Mouse (Mus musculus) hindbrain, embryonic 14.5 days (tissue): ENCODE measurements at regions not wholly inside any gene's neighbourhood (a gene's known extent, or its start where the extent isn't known, plus 50 kb on each side); places are given as distances from the start of the nearest gene placed in this dataset.

Experiments used
- ATAC-seq: fragments of 200-750 bp; cut with Nextera tagmentation; 2 replicates; pipeline ENCODE4 v1.8.0; 2017; ENCODE audit warnings: moderate number of reproducible peaks, mild to moderate bottlenecking, moderate TSS enrichment, moderate library complexity; ENCODE audit not compliant: low FRiP score
- DNase-seq: peaks from one replicate; pipeline ENCODE4 v3.0.0-alpha.2; 2015; ENCODE audit warnings: low spot score
- H3K27ac ChIP-seq: fragments of 300-500 bp; sonication (generic); 2 replicates; pipeline ENCODE4 v1.5.1; 2014; ENCODE audit warnings: mild to moderate bottlenecking, moderate library complexity
- H3K27me3 ChIP-seq: fragments of 300-500 bp; sonication (generic); 2 replicates; pipeline ENCODE4 v1.6.1; 2014; ENCODE audit warnings: mild to moderate bottlenecking, low read length, mixed read lengths; ENCODE audit not compliant: control insufficient read depth, insufficient read depth
- H3K36me3 ChIP-seq: fragments of 300-500 bp; sonication (generic); replicated peaks from 2 replicates; pipeline ENCODE4 v1.6.1; 2014; ENCODE audit not compliant: control insufficient read depth, insufficient read depth
- H3K4me1 ChIP-seq: fragments of 300-500 bp; sonication (generic); replicated peaks from 2 replicates; pipeline ENCODE4 v1.6.1; 2014; ENCODE audit warnings: antibody characterized with exemption, low read length, mixed read lengths; ENCODE audit not compliant: control insufficient read depth, insufficient read depth
- H3K4me2 ChIP-seq: fragments of 300-500 bp; sonication (generic); replicated peaks from 2 replicates; pipeline ENCODE4 v1.6.1; 2014; ENCODE audit warnings: mild to moderate bottlenecking, moderate library complexity
- H3K4me3 ChIP-seq: fragments of 300-500 bp; sonication (generic); replicated peaks from 2 replicates; pipeline ENCODE4 v1.5.1; 2014; ENCODE audit warnings: mild to moderate bottlenecking, low read length
- H3K9ac ChIP-seq: fragments of 300-500 bp; sonication (generic); 2 replicates; pipeline ENCODE4 v1.6.1; 2014
- H3K9me3 ChIP-seq: fragments of 300-500 bp; sonication (generic); 2 replicates; pipeline ENCODE4 v1.6.1; 2016; ENCODE audit warnings: low read length; ENCODE audit not compliant: control insufficient read depth
- WGBS: fragments of 180-500 bp; shearing (Covaris S2); extraction: QIAGEN DNeasy Blood & Tissue Kit; methylation state at CpG from one replicate; pipeline ENCODE4 v1.1.7; 2014; 5-methylcytosine and 5-hydroxymethylcytosine counted together

GRCm38 (mm10) chr2:51316452-51316851 lies 167.5 kb upstream of the Rnd3 start:
- no peaks in the 10 kb centered on the region for H3K4me1 ChIP-seq
- ATAC-seq (no peak), DNase-seq (no peak)
- H3K4me2 ChIP-seq, result no peak overlapping the region
- H3K9ac ChIP-seq, result no peak overlapping the region
- no peak overlapping the region for H3K4me3 ChIP-seq
- no peaks in the 10 kb centered on the region for H3K27me3 ChIP-seq
- H3K9me3 ChIP-seq, result no peaks in the 10 kb centered on the region
- no peaks in the 10 kb centered on the region for H3K36me3 ChIP-seq
- WGBS, result 87% methylated on average over 8 of the region's 8 CpGs
- no peak overlapping the region for H3K27ac ChIP-seq

GRCm38 (mm10) chr2:51313414-51313813 lies 164.5 kb upstream of the Rnd3 start:
- Histone ChIP-seq H3K9me3 (no peaks in the 10 kb centered on the region), H3K27ac (no peak overlapping the region)
- ATAC-seq, result no peak

GRCm38 (mm10) chr2:51306257-51306656 lies 157.3 kb upstream of the Rnd3 start:
- Histone ChIP-seq H3K4me2 (no peak overlapping the region), H3K4me1 (peaks cover 16% of the 10 kb centered on the region; the same call in 1 of the 2 replicates), H3K4me3 (no peak overlapping the region), H3K9me3 (no peaks in the 10 kb centered on the region), H3K27ac (no peak overlapping the region), H3K27me3 (no peaks in the 10 kb centered on the region), H3K9ac (no peak overlapping the region), H3K36me3 (no peaks in the 10 kb centered on the region)
- no peak for ATAC-seq
- no peak for DNase-seq
- WGBS, result 96% methylated on average over 1 of the region's 1 CpGs

More at GRCm38 (mm10) chr2:51313414-51313813, 164.5 kb upstream of the Rnd3 start:
- Histone ChIP-seq H3K4me3 (no peak overlapping the region), H3K4me2 (no peak overlapping the region), H3K4me1 (no peaks in the 10 kb centered on the region), H3K27me3 (no peaks in the 10 kb centered on the region), H3K9ac (no peak overlapping the region), H3K36me3 (no peaks in the 10 kb centered on the region)
- 60% methylated on average over 4 of the region's 4 CpGs for WGBS
- DNase-seq, result no peak

- no peak overlapping the region for H3K27ac ChIP-seq
- 58% methylated on average over 6 of the region's 6 CpGs for WGBS
Observed at GRCm38 (mm10) chr2:51305411-51305810, 156.5 kb upstream of the Rnd3 start.

GRCm38 (mm10) chr2:51304694-51305093 lies 155.8 kb upstream of the Rnd3 start:
- no peak for ATAC-seq
- 59% methylated on average over 6 of the region's 6 CpGs for WGBS
- no peak overlapping the region for H3K4me2 ChIP-seq

More at GRCm38 (mm10) chr2:51305411-51305810, 156.5 kb upstream of the Rnd3 start:
- H3K4me3 ChIP-seq, result no peak overlapping the region
- DNase-seq, result no peak
- peaks cover 16% of the 10 kb centered on the region; the same call in 1 of the 2 replicates for H3K4me1 ChIP-seq
- ATAC-seq, result no peak
- no peak overlapping the region for H3K9ac ChIP-seq
- no peak overlapping the region for H3K4me2 ChIP-seq
- H3K9me3 ChIP-seq, result no peaks in the 10 kb centered on the region
- no peaks in the 10 kb centered on the region for H3K27me3 ChIP-seq
- H3K36me3 ChIP-seq, result no peaks in the 10 kb centered on the region

GRCm38 (mm10) chr2:51290659-51291260 lies 141.8 kb upstream of the Rnd3 start:
- ATAC-seq (peak; percentile 48; the same call in 1 of the 2 replicates), DNase-seq (no peak)
- H3K27me3 ChIP-seq, result no peaks in the 10 kb centered on the region

More at GRCm38 (mm10) chr2:51304694-51305093, 155.8 kb upstream of the Rnd3 start:
- no peak for DNase-seq
- H3K36me3 ChIP-seq, result no peaks in the 10 kb centered on the region
- no peaks in the 10 kb centered on the region for H3K9me3 ChIP-seq
- H3K27me3 ChIP-seq, result no peaks in the 10 kb centered on the region
- H3K4me3 ChIP-seq, result no peak overlapping the region
- peaks cover 16% of the 10 kb centered on the region; the same call in 1 of the 2 replicates for H3K4me1 ChIP-seq
- no peak overlapping the region for H3K9ac ChIP-seq
- no peak overlapping the region for H3K27ac ChIP-seq

GRCm38 (mm10) chr2:51288678-51289077 lies 139.8 kb upstream of the Rnd3 start:
- no peaks in the 10 kb centered on the region for H3K27me3 ChIP-seq
- no peak overlapping the region for H3K27ac ChIP-seq
- no peaks in the 10 kb centered on the region for H3K36me3 ChIP-seq
- DNase-seq (no peak), ATAC-seq (no peak)
- H3K4me2 ChIP-seq, result no peak overlapping the region
- H3K4me3 ChIP-seq, result no peak overlapping the region
- 89% methylated on average over 3 of the region's 3 CpGs for WGBS
- H3K9ac ChIP-seq, result no peak overlapping the region
- no peaks in the 10 kb centered on the region for H3K4me1 ChIP-seq
- no peaks in the 10 kb centered on the region for H3K9me3 ChIP-seq

More at GRCm38 (mm10) chr2:51290659-51291260, 141.8 kb upstream of the Rnd3 start:
- Histone ChIP-seq H3K36me3 (no peaks in the 10 kb centered on the region), H3K4me1 (no peaks in the 10 kb centered on the region), H3K9ac (no peak overlapping the region), H3K9me3 (no peaks in the 10 kb centered on the region), H3K4me3 (no peak overlapping the region), H3K27ac (no peak overlapping the region), H3K4me2 (no peak overlapping the region)
- WGBS, result 40% methylated on average over 5 of the region's 5 CpGs

GRCm38 (mm10) chr2:51285632-51286031 lies 136.7 kb upstream of the Rnd3 start:
- Histone ChIP-seq H3K27me3 (no peaks in the 10 kb centered on the region), H3K4me3 (no peak overlapping the region), H3K27ac (no peak overlapping the region), H3K36me3 (no peaks in the 10 kb centered on the region), H3K4me1 (no peaks in the 10 kb centered on the region), H3K9me3 (no peaks in the 10 kb centered on the region), H3K4me2 (no peak overlapping the region), H3K9ac (no peak overlapping the region)
- ATAC-seq (no peak), DNase-seq (no peak)
- 69% methylated on average over 1 of the region's 1 CpGs for WGBS

- no peak for DNase-seq
- Histone ChIP-seq H3K27ac (no peak overlapping the region), H3K36me3 (no peaks in the 10 kb centered on the region), H3K4me3 (no peak overlapping the region), H3K4me1 (no peaks in the 10 kb centered on the region), H3K9ac (no peak overlapping the region), H3K4me2 (no peak overlapping the region), H3K9me3 (no peaks in the 10 kb centered on the region), H3K27me3 (no peaks in the 10 kb centered on the region)
- ATAC-seq, result peak; percentile 43; the same call in 1 of the 2 replicates
- 36% methylated on average over 4 of the region's 4 CpGs for WGBS
Observed at GRCm38 (mm10) chr2:51284781-51285225, 135.9 kb upstream of the Rnd3 start.
